Mouse (Mus musculus) brain, embryonic 14.5 days (tissue): ENCODE measurements around the gene Sdc3.

ENCODE experiments used
- CTCF ChIP-seq: fragments of 200-500 bp; IDR thresholded peaks from 2 replicates; pipeline ENCODE4 v1.5.1; 2012; ENCODE audit warnings: inconsistent platforms, mild to moderate bottlenecking, moderate library complexity, borderline replicate concordance; ENCODE audit not compliant: insufficient read depth, insufficient read length; ENCODE audit errors: extremely low read depth
- POLR2A ChIP-seq: fragments of 200-500 bp; IDR thresholded peaks from 2 replicates; pipeline ENCODE4 v1.6.1; 2012; ENCODE audit warnings: mild to moderate bottlenecking, inconsistent platforms, borderline replicate concordance; ENCODE audit not compliant: poor library complexity, insufficient read depth, insufficient read length, severe bottlenecking; ENCODE audit errors: extremely low read depth

GRCm38 (mm10) chr4:130872414-130872813 is 80.1 kb downstream of the Sdc3 start:
- no peak for TF ChIP-seq CTCF
- no peak for TF ChIP-seq POLR2A
